Mouse (Mus musculus) mesoderm, embryonic 11.5 days (tissue): ENCODE results near the gene Aspdh.
A peak's percentile ranks its signal among the peaks of the same experiment; 100 is the strongest.

Experiments
- DNase-seq: peaks from one replicate; pipeline ENCODE4 v3.0.0-alpha.2; 2012; ENCODE audit warnings: low read depth, low spot score

Aspdh gene

GRCm38 (mm10) chr7:44471880-44472557, 6.8 kb downstream of the Aspdh start:
- DNase-seq, result no peak

- no peak for DNase-seq
Observed at GRCm38 (mm10) chr7:44472558-44472885, 7.3 kb downstream of the Aspdh start.

DNA sequence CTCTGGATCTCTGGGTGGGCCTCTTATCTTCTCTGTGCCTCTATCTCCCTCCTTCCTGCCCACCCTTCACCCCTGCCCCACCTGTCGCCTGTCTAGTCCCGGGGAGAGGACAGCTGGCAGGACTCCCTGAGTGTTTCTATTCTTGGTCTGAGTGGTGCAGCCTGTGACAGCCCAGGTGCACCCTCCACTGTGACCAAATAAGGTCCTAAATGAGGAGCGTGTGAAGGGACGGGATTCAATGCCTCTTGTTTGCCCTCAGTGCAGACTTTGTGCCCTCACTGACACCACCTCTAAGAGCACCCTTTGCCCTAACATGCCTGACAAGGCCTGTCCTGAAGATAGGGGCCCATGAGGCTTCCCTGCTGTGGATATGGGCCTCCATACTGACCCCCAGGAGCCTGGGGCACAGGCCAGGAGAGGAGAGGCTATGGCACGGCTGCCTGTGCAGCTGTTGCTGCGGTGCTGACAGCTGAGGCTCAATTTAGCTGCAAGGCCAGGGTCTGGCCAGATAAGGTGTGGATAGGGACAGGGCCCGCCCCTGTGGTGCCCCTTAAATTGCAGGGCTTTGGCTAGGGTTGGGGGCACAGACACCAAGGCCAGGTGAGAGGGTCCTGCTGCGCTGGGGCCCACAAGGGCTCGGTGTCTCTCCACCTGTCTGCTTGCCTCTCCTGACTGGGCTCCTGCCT, 7.9 kb downstream of the Aspdh start:
- DNase-seq, result no peak

DNA sequence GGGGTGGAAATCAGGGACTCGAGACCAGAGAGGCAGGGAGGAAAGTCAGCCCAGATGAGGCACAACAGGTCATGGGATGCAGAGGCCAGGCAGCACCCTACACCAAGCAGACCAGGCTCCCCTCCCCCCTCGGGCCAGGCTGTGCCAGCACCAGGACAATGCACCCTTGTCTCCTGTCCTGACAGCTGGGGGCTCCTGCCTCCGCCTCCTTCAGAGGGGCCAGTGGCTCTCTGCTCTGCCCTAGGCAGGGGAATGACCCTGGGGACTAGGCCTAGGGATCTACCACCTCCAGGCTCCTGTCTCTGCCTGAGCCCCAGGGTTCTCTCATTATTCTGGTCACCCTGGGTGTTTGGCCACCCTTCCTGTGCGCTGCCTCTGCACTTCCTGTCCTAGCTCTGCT, 9.2 kb downstream of the Aspdh start:
- DNase-seq, result peak; percentile 55

DNA sequence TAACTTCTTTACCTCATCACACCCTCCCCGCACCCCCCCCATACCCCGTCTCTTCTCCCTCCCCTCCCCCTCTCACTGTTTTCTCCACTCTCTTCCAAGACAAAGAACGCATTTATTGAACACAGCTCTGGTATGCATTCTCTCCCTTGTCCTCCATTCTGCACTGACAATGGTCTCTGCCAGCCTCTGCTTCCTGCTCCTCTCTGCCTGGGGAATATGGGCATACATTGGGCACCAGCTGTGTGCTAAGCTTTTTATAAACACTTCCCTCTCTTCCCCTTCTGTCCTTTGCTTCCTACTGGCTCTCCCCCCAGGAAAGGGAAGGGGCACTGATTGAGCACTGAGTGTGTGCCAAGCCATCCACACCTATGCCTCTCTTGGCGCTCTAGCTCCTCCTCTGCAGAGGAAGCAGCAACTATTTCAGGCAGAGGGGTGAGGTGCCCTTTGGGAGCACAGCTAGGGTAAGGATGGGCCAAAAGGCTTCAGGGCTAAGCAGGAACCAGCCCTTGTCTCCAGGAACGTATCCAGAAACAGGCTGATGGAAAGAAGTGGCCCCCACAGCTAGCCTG, 9.9 kb downstream of the Aspdh start:
- no peak for DNase-seq

- DNase-seq, result no peak
Observed at GRCm38 (mm10) chr7:44482836-44483435, 17.7 kb downstream of the Aspdh start.

- DNase-seq, result no peak
Observed at GRCm38 (mm10) chr7:44484109-44484508, 18.9 kb downstream of the Aspdh start.

- peak; percentile 86 for DNase-seq
Observed at GRCm38 (mm10) chr7:44484841-44485571, 19.8 kb downstream of the Aspdh start.

DNA sequence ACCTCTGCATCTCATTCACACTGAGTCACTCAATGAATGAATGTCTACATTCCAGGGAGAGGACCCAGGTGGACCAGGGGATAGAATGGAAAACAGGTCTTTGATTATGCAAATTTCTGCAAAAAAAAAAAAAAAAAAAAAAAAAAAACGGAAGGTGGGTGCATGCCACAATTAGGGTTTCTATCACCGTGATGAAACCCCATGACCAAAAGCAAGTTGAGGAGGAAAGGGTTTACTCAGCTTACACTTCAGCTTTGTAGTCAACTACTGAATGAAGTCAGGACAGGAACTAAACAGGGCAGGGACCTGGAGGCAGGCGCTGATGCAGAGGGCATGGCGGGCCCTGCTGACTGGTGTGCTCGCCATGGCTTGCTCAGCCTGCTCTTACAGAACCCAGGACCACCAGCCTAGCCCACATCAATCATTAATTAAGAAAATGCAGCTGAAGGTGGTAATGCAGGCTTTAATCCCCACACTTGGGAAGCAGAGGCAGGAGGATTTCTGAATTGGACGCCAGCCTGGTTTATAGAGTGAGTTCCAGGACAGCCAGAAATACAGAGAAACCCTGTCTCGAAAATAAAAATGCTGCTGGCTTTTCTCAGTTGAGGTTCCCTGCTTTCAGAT, 20.5 kb downstream of the Aspdh start:
- no peak for DNase-seq

DNA sequence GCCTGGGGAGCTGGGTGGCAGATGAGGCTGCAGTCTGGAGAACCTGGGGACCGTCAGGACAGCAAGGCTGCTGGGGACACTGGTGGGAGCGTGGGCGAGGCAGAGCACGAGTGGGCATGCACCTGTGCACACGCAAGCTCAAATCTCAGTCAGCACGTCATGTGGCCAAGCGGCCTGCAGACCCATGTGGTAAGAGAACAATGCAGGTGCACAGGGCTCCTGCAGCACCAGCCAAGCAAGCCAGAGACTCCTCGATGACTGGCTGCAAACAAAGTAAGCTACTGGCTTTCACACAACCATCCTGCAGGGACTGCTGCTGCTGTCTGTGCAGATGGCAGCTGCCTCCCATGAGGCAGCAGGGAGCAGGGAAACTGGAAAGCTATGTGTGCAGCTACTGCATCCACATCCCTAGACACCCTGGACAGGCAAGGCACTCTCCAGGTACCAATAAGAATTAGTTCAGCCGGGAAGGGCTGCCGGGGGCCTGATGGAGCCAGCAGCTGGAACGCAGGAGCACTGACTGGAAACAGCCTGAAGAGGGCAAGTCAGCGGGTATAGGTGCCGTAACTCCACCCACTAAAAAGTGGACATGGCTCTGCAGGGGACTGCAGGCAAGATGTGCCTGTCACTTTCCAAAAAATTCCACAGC, 21.9 kb downstream of the Aspdh start:
- no peak for DNase-seq

DNA sequence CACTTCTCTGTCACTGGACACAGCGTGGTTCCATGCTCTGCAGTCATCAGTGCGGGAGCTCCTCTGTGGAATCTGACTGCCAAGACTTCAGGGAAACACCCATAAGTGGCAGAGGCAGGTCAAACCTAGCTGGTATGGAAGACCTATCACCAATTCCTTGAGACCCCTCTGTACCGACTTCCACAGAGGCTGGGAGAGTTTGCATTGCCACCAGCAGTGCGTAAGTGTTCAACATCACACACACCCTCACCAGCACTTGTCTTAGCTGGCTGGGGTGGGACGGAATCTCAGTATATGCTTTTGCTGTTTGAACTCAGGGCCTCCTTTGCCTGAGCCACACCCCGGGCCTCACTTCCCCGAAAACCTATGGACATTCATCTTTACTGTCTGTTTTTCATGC, 22.7 kb downstream of the Aspdh start:
- no peak for DNase-seq

DNA sequence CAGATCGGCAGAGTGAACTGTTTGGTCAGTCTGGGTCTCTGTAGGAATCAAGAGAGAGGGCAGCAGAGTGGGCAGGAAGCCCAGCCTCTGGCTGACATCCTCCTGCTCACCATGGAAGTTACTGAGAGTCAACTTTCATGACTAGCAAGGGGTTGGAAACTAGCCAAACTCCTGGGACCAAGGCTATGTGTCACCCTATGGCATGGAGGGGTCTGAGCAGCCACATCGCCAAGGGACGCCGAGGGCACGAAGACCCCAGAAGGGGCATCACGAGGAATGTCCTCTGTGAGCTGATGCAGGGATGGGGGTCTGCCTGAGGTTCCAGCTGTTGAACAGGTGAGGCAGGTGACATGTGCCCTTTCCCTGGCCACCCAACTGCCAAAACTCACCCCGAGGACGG, 23.4 kb downstream of the Aspdh start:
- DNase-seq, result no peak

DNA sequence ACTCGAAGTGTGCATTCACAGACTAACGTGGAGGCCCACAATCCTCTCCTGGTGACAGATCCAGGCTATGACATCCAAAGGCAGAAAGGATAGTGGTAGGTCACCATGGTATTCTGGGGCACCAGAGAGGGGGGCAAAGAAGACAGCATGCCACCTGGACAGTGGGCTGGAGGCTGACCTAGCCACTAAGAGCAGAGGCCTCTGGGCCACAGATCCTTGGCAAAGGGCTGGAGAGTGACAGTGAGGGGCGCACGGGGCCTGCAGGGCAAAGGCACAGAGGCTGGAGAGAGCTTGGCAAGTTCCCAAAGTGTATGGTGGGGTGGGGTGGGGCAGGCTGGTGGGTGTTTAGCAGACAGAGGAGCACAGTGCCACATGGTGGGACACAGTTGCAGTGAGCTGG, 25.1 kb downstream of the Aspdh start:
- DNase-seq, result no peak

- DNase-seq, result no peak
Observed at GRCm38 (mm10) chr7:44491391-44491790, 26.2 kb downstream of the Aspdh start.

GRCm38 (mm10) chr7:44492166-44492826, 27.1 kb downstream of the Aspdh start:
- DNase-seq, result no peak

DNA sequence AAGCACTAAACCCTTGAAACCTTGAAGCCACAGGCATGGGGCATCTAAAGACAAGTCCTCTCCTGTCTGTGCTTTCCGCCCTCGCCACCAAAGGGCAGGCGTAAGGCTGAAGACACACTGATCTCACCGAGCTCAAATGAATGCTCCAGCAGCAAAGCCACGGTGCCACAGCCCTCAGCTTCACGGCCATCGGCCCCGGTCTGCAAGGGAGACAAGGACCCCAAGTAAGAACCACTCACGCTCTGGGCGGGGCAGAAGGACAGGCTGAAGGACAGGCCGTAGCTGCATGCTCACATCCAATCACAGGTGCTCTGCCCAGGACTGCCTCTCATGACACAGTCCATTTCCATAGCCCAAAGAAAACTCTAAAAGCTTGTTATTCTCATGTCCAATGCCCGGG, 29.5 kb downstream of the Aspdh start:
- no peak for DNase-seq

DNA sequence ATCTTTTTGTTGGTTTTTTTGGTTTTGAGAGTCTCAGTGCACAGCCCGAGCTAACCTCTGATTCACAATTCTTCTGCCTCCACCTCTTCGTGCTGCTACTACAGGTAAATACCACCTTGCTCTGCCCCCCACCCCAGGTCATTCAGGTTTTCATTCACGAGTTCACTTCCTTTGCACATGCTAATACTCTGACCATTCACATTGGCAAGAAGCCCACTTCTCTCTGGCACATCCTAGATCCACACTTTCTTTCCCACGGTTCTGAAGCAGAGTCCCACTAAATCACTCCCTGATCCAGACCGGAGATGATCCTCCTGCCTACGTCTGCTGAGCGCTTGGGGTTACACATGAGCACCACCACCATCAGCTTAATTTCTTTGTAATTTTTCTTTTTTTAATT, 29.9 kb downstream of the Aspdh start:
- no peak for DNase-seq

DNA sequence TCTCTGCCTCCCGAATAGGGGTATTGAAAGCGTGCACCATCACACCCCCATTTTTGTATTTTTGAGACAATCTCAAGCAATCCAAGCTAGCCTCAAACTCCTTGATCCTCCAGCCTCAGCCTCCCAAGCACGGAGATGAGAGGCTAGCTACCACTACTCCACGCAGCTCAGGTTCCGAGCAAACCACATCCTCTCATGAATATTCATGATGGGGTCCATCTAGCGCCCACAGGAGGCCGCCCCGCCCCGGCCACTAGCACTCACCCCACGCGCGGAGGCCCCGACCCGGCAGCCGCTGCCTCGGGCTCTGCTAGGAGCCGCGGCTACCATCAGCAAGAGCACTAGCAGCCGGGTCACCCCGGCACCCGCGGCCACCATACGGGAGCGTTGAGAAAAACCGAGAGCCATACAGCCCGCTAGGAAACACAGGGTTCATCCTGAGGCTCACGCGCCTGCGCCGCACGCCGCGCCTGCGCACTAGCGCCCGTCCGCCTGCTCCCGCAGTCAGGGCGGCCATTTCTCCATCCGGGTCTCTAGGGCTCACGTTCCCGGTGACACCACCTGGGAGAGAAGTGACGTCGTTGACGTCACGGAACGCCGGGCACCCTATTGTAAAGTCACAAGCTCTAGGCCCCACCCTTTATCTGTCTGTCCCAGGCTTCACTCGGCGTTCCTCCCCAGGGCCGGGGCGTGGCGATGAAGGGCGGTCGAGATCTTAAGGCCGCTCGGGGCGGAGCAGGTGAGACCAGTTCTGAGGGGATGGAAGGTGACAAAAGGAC, 31.0 kb downstream of the Aspdh start, which contains the start of the genes Emc10 and Fam71e1:
Gene Emc10, minus strand, starts transcription at position 538 of the 779 bp plus-strand sequence.
Gene Fam71e1, plus strand, starts transcription at position 590 of the 779 bp plus-strand sequence.
- DNase-seq, result peak; percentile 100

- DNase-seq, result no peak
Observed at GRCm38 (mm10) chr7:44496771-44497109, 31.5 kb downstream of the Aspdh start.
